Mouse (Mus musculus) G1E-ER4 (cell line): Measurements from ENCODE around the gene Rgcc. TPM values are rescaled to one million over a fixed set of nuclear protein-coding genes. Genes with fewer than 3 reads are reported as not detected.

Experiments
- GATA1 ChIP-seq: IDR thresholded peaks from one replicate; pipeline ENCODE4 v1.8.0; 2012; ENCODE audit warnings: low read length, inconsistent platforms
- polyA plus RNA-seq: library from polyadenylated mRNA; stranded (reverse); fragments of >175 nt; gene quantifications from 2 replicates; pipeline ENCODE4 v1.2.3, GENCODE M21; 2012

Gene Rgcc
- polyA plus RNA-seq, 1 experiment: not detected

DNA sequence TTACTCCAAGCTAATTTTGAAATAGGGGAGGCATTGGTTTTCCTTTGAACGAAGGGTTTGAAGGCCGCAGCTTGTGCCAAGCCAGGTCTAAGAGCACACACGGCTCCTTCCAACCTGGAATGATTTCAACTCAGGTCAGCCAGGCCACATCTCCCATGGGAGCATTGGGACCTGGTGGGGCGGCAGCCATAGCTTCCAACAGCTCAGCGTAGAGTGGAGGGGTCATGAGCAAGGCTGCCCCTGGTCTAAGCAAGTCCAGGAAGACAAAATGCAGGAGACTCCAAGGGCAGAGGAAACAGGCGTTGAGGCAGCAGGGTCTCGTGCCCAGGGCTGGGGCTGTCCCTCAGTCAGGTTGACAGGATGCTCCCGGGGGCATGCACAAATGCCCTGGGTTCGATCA lies 28.5 kb downstream of the Rgcc start:
- no peak for TF ChIP-seq GATA1

DNA sequence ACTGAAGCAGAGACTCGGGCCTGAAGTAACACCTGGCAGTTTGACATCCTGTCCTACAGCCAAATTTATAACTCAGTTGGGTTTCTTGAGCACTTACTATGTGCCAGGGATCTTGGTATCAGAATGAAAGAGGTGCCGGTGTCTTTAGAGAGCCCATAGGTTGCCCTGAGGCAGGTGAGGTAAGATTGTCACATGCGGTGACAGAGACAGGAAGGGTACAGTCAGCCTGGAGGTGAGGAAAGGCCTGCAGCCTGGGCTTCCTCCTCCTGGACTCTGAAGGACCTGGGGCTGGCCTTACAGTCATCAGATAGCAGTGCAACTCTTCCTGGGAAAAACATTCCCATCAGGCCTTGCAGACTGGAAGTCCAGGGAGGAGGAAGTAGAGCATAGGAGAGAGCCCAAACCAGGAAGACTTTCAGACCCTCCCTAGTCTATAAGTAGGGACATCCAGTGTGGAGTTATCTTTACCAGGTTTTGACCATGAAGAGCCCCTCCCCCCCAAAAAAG lies 29.2 kb downstream of the Rgcc start:
- no peak for TF ChIP-seq GATA1

DNA sequence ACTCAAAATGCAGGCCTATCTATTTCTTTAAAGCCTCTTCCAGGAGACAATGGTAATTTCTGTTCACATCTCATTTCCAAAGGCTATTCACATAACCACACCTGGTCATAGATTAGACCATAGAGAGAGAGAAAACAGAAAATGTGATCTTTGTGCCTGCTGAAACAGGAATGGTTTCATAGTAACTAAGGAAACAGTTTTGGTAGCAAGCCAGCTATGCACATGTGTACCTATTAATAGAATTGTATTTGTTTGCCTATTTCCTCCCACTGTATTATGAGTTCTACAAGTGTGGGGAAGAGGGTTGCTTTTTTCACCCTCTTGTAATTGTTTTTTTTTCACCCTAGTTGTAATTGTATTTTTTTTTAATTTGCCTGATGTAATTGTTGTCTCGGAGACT lies 31.9 kb downstream of the Rgcc start:
- no peak for TF ChIP-seq GATA1

DNA sequence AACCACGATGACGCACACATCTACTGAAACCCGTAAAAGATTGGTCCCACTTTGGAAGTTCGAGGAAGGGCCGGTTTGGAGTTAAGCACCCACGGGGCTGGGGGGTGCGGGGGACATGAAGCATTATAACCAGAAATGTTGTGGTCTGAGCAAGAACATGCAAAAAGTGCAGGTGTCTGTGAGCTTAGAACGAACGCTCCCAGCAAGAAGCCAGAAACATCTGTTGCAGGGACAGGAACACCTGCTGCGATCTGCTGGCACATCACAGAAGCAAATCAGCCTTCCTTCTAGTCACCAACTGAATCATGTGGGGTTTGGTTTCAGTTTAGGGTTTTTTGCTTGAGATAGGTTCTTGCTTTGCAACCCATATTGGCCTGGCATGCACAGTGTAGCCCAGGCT lies 33.6 kb downstream of the Rgcc start:
- TF ChIP-seq GATA1: no peak

DNA sequence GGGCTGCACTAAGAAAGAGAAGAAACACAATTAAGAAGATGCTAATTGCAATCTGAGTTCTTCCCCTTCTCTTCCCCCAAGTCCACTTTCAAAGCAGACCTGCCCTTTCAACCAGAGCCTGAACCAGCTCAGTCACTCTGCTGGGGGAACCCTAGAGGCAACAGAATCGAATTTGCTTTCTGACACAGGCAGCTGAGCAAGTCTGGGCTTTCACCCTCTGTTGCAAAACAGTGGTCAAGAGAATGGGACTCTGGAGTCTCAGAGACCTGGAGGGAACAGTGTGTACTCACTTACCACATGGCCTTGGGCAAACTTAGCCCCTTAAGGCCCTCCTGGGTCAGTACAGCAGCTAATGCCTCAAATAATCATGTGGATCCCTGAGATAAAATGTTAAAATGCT lies 34.1 kb downstream of the Rgcc start:
- no peak for TF ChIP-seq GATA1

DNA sequence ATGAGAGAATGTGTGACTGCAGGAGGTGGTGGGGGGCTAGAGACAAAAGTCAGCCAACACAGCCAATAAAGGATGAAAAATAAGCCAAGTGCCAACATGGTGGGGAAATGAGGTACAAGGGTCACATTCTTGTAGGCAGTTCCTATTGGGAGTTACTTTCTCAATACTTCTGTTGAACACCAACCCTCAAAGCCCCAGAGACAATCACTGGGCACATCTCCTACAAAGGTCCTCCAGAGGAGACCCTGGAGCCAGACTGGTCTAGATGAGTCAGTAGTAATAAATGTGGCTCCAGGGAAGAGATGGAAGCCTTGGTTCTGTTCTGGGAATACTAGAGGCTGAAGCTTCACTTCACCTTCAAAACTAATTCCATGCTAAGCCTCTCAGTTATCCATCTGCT lies 35.0 kb downstream of the Rgcc start:
- no peak for TF ChIP-seq GATA1

DNA sequence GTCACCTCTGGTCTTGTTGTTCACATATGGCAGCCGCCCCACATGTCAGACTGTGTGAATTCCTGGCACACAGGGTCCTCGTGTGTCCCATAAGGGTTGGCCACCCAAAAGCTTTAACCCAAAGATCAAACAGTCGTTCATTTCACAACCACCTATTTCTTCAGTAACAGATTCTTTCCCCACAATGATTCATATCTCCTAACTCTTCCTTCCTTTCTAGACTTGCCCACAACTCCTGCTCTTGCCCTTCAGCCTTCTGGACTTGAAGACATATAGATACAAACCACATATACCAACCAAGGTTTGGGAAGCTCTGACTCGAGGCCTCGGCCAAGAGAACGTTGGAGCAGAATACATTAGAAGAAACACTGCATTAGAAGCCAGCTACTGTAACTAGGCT lies 35.7 kb downstream of the Rgcc start:
- TF ChIP-seq GATA1: no peak

DNA sequence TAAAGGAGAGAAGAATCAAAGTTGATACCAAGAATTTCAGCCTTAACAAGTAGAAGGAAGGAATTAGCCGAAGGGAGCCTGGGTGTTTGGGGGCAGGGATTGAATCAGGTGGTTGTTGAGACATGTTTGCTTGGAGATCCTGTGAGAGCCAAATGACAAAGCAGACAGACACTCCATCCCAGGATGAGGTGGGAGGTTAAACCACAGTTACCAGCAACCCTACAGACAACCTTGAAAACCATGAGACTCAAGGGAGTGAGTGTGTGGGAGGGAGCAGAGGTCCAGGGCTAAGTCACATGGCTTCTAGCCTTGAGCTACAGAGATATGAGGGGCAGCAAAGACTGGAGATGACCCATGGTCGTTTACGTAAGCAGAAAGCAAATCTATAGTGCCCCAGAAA lies 38.1 kb downstream of the Rgcc start:
- TF ChIP-seq GATA1: no peak

DNA sequence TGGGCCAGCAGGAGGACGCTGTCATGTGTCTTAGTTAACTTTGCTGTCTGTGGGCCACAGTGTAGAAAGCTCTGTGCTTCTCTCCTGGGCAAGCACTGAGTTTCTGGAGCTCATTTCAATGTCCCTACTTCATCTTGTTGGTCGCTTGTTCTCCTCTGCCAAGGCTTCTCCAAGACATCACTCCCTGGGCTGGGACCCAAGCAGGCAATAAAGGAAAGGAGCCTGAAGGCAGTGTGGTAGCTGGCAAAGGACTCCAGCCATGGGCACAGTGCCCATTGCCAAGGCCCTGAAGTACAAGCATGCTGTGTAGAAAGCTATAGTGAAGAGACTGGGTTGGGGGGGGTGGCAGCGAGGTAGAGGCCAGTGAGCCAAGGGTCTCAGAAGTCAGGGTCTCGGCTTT lies 38.8 kb downstream of the Rgcc start:
- TF ChIP-seq GATA1: no peak

DNA sequence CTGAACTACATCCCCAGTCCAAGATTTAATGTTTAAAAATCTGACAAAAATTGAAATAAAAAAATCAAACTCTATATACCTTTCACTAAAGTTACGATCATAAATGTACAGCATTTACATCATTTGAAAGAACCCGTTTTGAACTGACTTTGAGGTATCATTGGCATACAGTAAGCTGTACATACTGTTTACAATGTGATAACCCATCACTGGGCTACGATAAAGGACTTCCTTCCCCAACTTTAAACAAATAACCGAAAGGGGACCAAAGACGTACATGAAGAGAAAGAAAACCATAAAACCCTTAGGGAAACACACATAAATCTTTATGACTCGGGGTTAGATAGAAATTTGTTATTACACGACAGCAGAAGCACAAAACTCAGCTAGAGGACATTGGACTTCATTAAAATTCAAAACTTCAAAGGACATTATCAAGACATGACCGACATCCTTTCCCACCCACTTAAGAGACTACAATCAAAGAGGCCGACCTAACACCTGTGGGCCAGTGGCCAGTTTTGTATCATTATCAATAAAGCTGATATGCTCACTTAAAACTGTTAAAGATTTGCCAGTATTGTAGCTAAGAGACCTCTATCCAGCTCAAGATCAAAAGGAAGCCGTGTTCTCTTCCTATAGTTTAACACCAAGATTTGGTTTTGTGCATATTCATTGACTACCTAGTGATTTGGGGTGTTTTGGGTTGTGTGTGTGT lies 42.2 kb downstream of the Rgcc start:
- TF ChIP-seq GATA1: no peak

DNA sequence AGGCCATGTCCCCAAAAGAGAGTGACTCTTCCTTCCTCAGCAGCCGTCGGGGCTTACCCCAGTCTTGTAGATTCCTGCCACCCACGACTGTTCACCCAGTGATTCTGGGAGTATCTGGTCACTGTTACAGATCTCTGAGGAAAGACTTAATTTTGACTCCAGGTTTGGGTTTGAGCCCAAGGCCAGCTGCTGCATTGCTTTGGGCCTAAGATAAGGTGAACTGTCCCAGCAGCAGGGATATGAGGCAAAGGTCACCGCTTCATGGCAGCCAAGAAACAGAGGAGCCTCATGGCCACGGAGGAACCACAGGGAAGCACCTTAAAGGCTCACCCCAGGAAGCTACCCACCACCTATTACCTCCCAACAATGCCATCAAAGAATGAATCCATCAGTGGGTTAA lies 44.8 kb downstream of the Rgcc start:
- TF ChIP-seq GATA1: no peak

DNA sequence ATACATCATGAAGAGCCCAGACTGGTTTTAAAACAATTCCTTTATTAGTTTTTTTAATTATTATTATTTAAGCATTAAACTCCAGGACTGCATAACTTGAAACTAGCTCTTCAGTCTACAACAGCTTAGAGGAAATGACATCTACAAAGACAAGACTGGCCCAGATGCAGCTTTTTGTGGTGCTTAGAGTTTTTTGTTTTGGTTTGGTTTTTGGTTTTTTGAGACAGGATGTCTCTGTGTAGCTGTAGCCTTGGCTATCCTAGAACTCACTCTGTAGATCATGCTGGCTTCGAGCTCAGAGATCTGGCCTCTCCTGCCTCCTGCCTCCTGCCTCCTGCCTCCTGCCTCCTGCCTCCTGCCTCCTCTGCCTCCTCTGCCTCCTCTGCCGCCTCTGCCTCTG lies 45.7 kb downstream of the Rgcc start:
- TF ChIP-seq GATA1: no peak

DNA sequence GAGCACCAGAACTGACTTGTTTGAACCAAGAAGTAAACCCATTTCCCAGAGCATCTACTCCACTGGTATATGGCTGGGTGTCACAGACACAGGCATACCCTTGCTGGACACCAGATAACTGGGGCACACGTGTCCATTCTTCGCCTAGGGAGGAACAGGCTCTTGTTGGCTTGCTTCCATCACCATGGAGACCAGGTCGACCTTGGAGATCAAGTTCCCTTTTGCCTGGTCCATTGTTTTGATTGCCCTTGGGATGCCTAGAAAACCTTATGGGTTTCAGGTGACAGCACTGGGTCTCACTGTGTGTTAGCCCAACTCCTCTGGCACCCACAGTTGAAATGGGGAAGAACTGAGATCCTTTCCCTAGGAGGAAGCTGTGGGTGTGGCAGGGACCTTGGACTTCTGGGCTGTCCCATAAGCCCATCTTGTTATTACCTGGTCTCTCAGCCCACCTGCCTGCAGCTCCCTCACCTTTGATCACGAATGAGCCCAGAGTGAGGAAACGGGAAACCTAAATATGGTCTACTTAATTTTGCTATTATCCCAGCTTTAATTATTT lies 49.6 kb downstream of the Rgcc start:
- no peak for TF ChIP-seq GATA1

DNA sequence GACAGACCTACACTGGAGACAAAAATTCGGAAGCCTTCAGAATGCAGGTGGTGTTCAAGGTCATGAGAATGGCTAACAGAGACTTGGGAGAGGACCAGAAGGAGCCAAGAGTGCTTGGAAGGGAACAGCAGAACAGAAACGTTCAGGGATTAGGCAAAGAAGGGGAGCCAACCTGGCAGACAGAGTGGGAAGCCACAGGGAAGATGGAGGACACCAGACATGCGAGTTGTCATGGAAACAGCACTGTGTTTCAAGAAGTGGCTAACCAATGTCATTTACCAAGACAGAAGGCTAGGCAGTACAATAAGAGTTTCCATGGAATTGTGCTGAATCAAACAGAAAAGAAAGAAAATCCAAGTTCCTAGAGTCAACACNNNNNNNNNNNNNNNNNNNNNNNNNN lies 56.9 kb downstream of the Rgcc start:
- no peak for TF ChIP-seq GATA1

DNA sequence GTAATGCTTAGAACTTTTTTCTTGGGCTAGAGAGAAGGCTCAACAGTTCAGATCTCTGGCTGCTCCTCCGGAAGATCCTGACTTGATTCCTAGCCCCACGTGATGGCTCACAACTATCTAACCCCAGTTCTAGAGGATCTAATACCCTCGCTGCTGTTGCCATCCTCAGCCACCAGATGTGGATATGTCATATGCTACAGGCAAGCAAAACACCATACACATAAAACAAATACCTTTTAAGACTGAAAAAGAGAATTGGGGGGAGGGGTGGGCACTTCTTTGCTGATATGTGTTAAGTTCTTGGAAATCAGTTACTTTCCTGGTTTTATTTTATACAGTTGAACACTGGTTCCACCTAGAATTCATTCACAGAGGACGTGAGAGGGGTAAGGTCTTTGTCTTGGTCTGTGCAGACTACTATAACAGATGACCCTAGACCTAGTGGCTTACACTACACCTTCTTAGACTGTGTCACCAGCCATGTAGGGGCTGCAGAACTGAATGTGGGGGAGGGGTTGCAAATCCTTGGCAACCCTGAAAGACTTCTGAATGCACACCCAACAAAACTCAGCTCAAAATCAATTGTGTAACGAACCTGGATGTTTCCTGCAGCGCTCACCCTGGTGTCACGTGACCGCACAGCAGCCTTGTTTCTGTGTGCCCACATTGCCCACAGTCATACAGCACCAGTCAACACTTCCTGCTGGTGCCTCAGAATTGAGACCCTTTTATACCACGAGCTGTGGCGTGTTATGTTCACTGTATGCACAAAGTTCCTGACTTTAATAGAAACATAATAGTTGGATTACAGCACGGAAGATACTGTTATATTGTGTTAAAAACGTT lies 58.2 kb downstream of the Rgcc start:
- TF ChIP-seq GATA1: no peak

DNA sequence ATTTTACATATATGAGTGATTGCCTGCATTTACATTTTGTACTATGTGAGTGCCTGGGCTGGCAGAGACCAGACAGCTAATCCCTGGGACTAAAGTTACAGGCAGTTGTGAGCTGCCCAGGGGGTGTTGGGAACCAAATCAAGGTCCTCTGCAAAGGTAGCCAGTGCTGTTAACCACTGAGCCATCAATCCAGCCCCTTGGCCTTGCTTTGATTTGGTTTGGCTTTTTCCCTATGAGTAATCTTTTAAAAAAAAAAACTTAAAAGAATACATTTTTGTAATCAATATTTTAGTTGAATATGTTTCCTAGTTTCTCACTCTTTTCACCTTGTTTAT lies 59.1 kb downstream of the Rgcc start:
- TF ChIP-seq GATA1: no peak

DNA sequence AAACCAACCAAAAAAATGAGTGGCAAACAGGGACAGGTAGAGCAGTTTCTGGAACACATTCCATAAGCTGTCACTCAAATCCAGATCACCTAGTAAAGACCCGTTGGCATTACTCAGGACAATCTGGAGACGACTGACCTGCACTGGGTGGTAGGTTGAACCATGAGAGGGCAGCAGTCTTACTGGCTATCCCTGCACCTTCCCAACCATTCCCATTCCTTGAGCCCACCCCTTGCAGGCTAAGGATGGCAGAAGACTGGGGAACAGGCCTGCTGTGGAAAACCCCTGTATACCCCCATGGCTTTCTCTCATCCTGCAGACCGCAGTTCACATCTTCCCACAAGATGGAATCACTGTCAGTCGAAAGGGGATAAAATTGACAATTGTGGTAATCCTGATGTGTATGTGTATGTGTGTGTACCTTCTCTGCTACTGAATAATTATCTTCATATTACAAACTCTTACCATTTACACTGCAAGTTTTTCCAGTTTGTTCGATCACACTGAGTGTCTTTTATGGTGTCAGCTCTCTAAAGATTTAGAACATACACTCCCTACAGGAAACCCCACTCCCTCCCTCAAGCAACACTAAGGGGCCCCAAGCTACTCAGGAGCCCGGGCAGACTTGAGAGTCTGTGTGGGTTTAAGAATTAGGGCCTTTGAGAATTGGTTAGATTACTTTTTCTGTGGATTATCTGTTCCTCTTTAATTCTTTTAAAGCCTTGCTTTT lies 59.6 kb downstream of the Rgcc start:
- TF ChIP-seq GATA1: no peak
